Mouse (Mus musculus): ENCODE data around the gene Gm33543. TPM values are rescaled to one million over a fixed set of nuclear protein-coding genes. Genes with fewer than 3 reads are reported as not detected.

Gm33543 gene
- polyA plus RNA-seq (2012; rRNA removed) = not detected in 2 replicates

DNA sequence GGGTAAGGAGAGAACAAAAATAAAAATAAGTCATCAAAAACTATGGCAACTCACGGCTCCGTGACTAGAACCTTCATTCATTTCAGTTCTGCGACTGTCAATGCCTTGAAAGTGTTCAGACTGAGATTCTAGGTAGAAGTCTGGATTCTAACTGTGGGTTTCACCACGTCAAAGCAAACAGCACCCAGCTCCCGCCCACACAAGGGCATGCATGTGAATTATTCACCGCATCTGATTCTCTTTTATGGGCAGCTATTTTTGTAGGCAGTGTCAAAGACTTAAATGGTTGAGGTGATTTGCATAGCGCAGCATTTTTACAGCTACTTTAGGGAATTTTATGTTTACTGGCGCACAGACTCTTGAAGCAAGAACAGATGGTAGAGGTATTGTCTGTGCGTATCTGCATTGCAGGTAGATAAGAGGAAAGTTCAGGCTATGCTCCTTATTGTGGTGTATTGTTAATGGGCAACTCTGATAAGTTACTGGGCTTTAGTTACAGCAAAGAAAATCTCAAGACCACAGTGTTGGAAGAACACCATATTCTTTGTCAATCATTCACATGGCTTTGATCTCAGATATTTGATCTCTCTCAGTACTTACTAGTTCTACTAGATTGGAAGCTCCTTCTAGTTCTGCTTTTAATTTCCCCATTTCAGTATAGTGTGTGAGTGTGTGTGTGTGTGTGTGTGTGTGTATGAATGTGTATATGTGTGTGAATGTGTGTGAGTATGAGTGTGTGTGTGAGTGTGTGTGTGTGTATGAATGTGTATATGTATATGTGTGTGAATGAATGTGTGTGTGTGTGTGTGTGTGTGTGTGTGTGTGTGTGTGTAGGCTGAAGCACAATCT is at the start of gene Gm33543:
Gene Gm33543 (minus strand): TSS at position 142 of the 849 bp plus-strand sequence.

Other genes with a start within 250 kb of the Gm33543 start
- gene Anapc15-ps, start 169.5 kb downstream of the Gm33543 start, polyA plus RNA-seq (2012; rRNA removed) = not detected in 2 replicates
- 5.1 and 6.0 TPM in 2 replicates for gene Eea1, start 97.7 kb upstream of the Gm33543 start, polyA plus RNA-seq (2012; rRNA removed)

Measured in colon, adult 2 months (tissue).